Mouse (Mus musculus): ENCODE results near the gene Gm20388.

The Gm20388 gene

GRCm38 (mm10) chr8:121705174-121705573, 1794.5 kb downstream of the Gm20388 start:
- DNase-seq (ENCODE audit: low read depth, low spot score): no peak

GRCm38 (mm10) chr8:121706956-121707355, 1796.3 kb downstream of the Gm20388 start:
- DNase-seq (ENCODE audit: low read depth, low spot score): no peak

GRCm38 (mm10) chr8:121708406-121708805, 1797.8 kb downstream of the Gm20388 start:
- no peak for DNase-seq (ENCODE audit: low read depth, low spot score)

- no peak for DNase-seq (ENCODE audit: low read depth, low spot score)
These were observed 1806.9 kb downstream of the Gm20388 start for GRCm38 (mm10) chr8:121717502-121717901.

- DNase-seq (ENCODE audit: low read depth, low spot score): no peak
These were observed 1807.4 kb downstream of the Gm20388 start for GRCm38 (mm10) chr8:121717982-121718425.

- no peak for DNase-seq (ENCODE audit: low read depth, low spot score)
These were observed 1808.3 kb downstream of the Gm20388 start for GRCm38 (mm10) chr8:121718925-121719324.

GRCm38 (mm10) chr8:121721072-121721471, 1810.4 kb downstream of the Gm20388 start:
- DNase-seq (ENCODE audit: low read depth, low spot score): no peak

- DNase-seq (ENCODE audit: low read depth, low spot score): no peak
These were observed 1813.2 kb downstream of the Gm20388 start for GRCm38 (mm10) chr8:121723846-121724245.

GRCm38 (mm10) chr8:121727164-121727563, 1816.5 kb downstream of the Gm20388 start:
- no peak for DNase-seq (ENCODE audit: low read depth, low spot score)

- DNase-seq (ENCODE audit: low read depth, low spot score): no peak
These were observed 1818.7 kb downstream of the Gm20388 start, which contains the start of gene Jph3 for GRCm38 (mm10) chr8:121729323-121729722. Gene Jph3 (plus strand): TSS chr8:121729623.

- no peak for DNase-seq (ENCODE audit: low read depth, low spot score)
These were observed 1819.1 kb downstream of the Gm20388 start for GRCm38 (mm10) chr8:121729754-121730153.

GRCm38 (mm10) chr8:121730170-121730569, 1819.5 kb downstream of the Gm20388 start:
- no peak for DNase-seq (ENCODE audit: low read depth, low spot score)

GRCm38 (mm10) chr8:121730646-121731045, 1820.0 kb downstream of the Gm20388 start:
- DNase-seq (ENCODE audit: low read depth, low spot score): no peak

- no peak for DNase-seq (ENCODE audit: low read depth, low spot score)
These were observed 1820.4 kb downstream of the Gm20388 start for GRCm38 (mm10) chr8:121731060-121731459.

- DNase-seq (ENCODE audit: low read depth, low spot score): no peak
These were observed 1821.1 kb downstream of the Gm20388 start for GRCm38 (mm10) chr8:121731471-121732333.

GRCm38 (mm10) chr8:121732334-121732665, 1821.7 kb downstream of the Gm20388 start:
- no peak for DNase-seq (ENCODE audit: low read depth, low spot score)

- DNase-seq (ENCODE audit: low read depth, low spot score): no peak
These were observed 1823.6 kb downstream of the Gm20388 start for GRCm38 (mm10) chr8:121734262-121734661.

- DNase-seq (ENCODE audit: low read depth, low spot score): no peak
These were observed 1825.6 kb downstream of the Gm20388 start for GRCm38 (mm10) chr8:121736236-121736635.

GRCm38 (mm10) chr8:121740721-121741120, 1830.1 kb downstream of the Gm20388 start:
- no peak for DNase-seq (ENCODE audit: low read depth, low spot score)

GRCm38 (mm10) chr8:121749501-121749900, 1838.9 kb downstream of the Gm20388 start:
- no peak for DNase-seq (ENCODE audit: low read depth, low spot score)

- DNase-seq (ENCODE audit: low read depth, low spot score): no peak
These were observed 1839.9 kb downstream of the Gm20388 start for GRCm38 (mm10) chr8:121750512-121750911.

- DNase-seq (ENCODE audit: low read depth, low spot score): peak; percentile 54
These were observed 1840.8 kb downstream of the Gm20388 start for GRCm38 (mm10) chr8:121751407-121751806.

- no peak for DNase-seq (ENCODE audit: low read depth, low spot score)
These were observed 1847.8 kb downstream of the Gm20388 start for GRCm38 (mm10) chr8:121758470-121758869.

Measured in c-Kit-negative CD71-positive TER-119-positive erythroid progenitor cells, embryonic 14.5 days (primary cell).